Mouse (Mus musculus): ENCODE measurements at regions not wholly inside any gene's neighbourhood (a gene's known extent, or its start where the extent isn't known, plus 50 kb on each side); places are given as distances from the start of the nearest gene placed in this dataset.

DNA sequence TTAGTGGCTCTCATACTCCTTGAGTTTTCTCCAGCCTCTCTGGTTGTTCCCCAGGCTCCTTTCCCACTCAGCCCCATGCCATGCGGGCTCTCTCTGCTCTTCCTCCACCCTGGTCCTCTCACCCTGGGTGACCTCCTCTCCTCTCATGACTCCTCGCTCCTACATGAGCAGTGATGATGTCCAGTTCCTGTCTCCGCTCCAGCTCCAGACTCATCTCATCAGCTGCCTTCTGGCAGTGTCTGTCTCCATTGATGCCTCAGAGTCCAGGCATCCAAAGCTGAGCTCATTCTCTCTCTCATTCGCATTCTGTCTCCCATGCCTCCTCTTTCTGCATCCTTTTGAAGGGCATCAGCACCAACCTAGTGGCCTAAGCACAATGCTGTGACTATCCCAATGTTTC is 94.8 kb upstream of the Teddm2 start:
- no peak for TF ChIP-seq MYOG (IDR thresholded peaks at IDR 0.05; ENCODE audit: control insufficient read depth in 1 of 3, insufficient read depth in 1 of 3, insufficient read length in 2 of 3, low read depth in 2 of 3)
- no peak for TF ChIP-seq POLR2A (IDR thresholded peaks at IDR 0.05; ENCODE audit: insufficient read length, low read depth)
- no peak for TF ChIP-seq REST (IDR thresholded peaks at IDR 0.05; ENCODE audit: insufficient read depth, insufficient read length)
- no peak for TF ChIP-seq MAX (IDR thresholded peaks at IDR 0.05; ENCODE audit: low read depth)
- TF ChIP-seq USF1 (IDR thresholded peaks at IDR 0.05; ENCODE audit: low read depth): no peak
- no peak for TF ChIP-seq CEBPB (IDR thresholded peaks at IDR 0.05; ENCODE audit: insufficient read depth, poor library complexity, severe bottlenecking)
- TF ChIP-seq TCF3 (IDR thresholded peaks at IDR 0.05; ENCODE audit: insufficient read length, low read depth): no peak
- no peak for TF ChIP-seq SRF (IDR thresholded peaks at IDR 0.05; ENCODE audit: control insufficient read depth, insufficient read length, low read depth)
- no peak for TF ChIP-seq MYOD1 (IDR thresholded peaks at IDR 0.05; ENCODE audit: control insufficient read depth in 1 of 3, insufficient read length in 2 of 3, low read depth in 2 of 3)
- no peak for TF ChIP-seq POLR2AphosphoS2 (IDR thresholded peaks at IDR 0.05; ENCODE audit: insufficient read length, low read depth)

Data from myocyte (in vitro differentiated cells).